Mouse (Mus musculus) forebrain, embryonic 11.5 days (tissue): ENCODE measurements at regions not wholly inside any gene's neighbourhood (a gene's known extent, or its start where the extent isn't known, plus 50 kb on each side); places are given as distances from the start of the nearest gene placed in this dataset.

Experiments used
- ATAC-seq: fragments of 200-750 bp; cut with Nextera tagmentation; replicated peaks from 2 replicates; pipeline ENCODE4 v1.8.0; 2017; ENCODE audit warnings: moderate TSS enrichment; ENCODE audit not compliant: low FRiP score
- DNase-seq: peaks from one replicate; pipeline ENCODE4 v3.0.0-alpha.2; 2017; ENCODE audit warnings: low spot score
- H3K27ac ChIP-seq: fragments of 300-500 bp; sonication (generic); 2 replicates; pipeline ENCODE4 v1.5.1; 2014; ENCODE audit warnings: low read depth, low read length
- H3K27me3 ChIP-seq: fragments of 300-500 bp; sonication (generic); 2 replicates; pipeline ENCODE4 v1.6.1; 2014; ENCODE audit warnings: mild to moderate bottlenecking, low read length, mixed read lengths; ENCODE audit not compliant: control insufficient read depth, insufficient read depth
- H3K36me3 ChIP-seq: fragments of 300-500 bp; sonication (generic); 2 replicates; pipeline ENCODE4 v1.6.1; 2014; ENCODE audit warnings: mild to moderate bottlenecking, low read length, moderate library complexity, mixed read lengths; ENCODE audit not compliant: control insufficient read depth, insufficient read depth
- H3K4me1 ChIP-seq: fragments of 300-500 bp; sonication (generic); replicated peaks from 2 replicates; pipeline ENCODE4 v1.6.1; 2014; ENCODE audit warnings: low read length, mixed read lengths; ENCODE audit not compliant: control insufficient read depth, insufficient read depth
- H3K4me2 ChIP-seq: fragments of 300-500 bp; sonication (generic); 2 replicates; pipeline ENCODE4 v1.6.1; 2014; ENCODE audit warnings: low read depth, mild to moderate bottlenecking, low read length, moderate library complexity, mixed read lengths; ENCODE audit not compliant: severe bottlenecking
- H3K4me3 ChIP-seq: fragments of 300-500 bp; sonication (generic); 2 replicates; pipeline ENCODE4 v1.5.1; 2014; ENCODE audit warnings: low read depth, low read length
- H3K9ac ChIP-seq: fragments of 300-500 bp; sonication (generic); 2 replicates; pipeline ENCODE4 v1.6.1; 2014; ENCODE audit warnings: low read length
- H3K9me3 ChIP-seq: fragments of 300-500 bp; sonication (generic); 2 replicates; pipeline ENCODE4 v1.6.1; 2016; ENCODE audit warnings: low read length, mixed read lengths; ENCODE audit not compliant: control insufficient read depth
- WGBS: fragments of 180-500 bp; shearing (Covaris S2); extraction: QIAGEN DNeasy Blood & Tissue Kit; methylation state at CpG from one replicate; pipeline ENCODE4 v1.1.7; 2014; 5-methylcytosine and 5-hydroxymethylcytosine counted together

GRCm38 (mm10) chr7:67437216-67438006 lies 64.8 kb upstream of the Mef2a start:
- no peak overlapping the region for H3K9ac ChIP-seq
- no peak overlapping the region for H3K27ac ChIP-seq
- H3K36me3 ChIP-seq, result no peaks in the 10 kb centered on the region
- DNase-seq (no peak), ATAC-seq (no peak)
- no peaks in the 10 kb centered on the region for H3K9me3 ChIP-seq
- H3K4me2 ChIP-seq, result no peak overlapping the region
- H3K4me3 ChIP-seq, result no peak overlapping the region
- H3K4me1 ChIP-seq, result no peaks in the 10 kb centered on the region
- WGBS, result 82% methylated on average over 8 of the region's 8 CpGs
- no peaks in the 10 kb centered on the region for H3K27me3 ChIP-seq

DNA sequence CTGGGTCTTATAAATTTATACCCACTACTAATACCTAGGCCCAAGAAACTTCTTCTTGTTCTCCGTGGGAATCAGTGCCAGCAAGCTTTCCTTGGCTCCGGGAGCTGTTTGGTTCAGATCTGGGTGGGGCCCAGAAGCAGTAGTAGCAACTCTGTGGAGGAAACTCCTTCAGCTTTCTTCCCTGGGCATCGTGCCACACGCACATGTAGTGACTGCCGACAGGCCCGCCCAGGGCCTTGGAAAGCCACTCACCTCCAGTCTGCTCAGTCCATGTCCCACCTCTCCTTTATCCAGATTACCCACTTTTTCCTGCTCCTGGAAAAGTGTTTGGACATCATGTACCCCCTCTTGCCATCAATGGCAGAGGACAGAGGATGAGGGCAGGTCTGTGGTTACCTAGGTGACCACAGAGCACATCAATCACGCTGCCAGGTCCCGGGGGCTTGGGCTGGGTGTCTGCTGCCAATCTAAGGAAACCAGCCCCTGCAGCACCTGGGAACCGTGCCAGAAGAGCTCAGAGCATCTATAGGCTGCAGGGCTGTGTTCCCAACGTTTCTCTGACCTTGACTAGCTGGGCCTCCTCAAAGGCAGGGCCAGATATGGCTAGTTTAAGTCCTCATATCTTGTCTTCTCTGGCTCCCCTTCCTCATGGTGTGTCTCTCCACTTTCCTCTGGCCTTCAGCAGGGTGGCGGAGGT lies 63.1 kb upstream of the Mef2a start:
- no peak for DNase-seq
- Histone ChIP-seq H3K27ac (no peak overlapping the region), H3K36me3 (no peaks in the 10 kb centered on the region), H3K9ac (no peak overlapping the region), H3K4me3 (no peak overlapping the region), H3K27me3 (no peaks in the 10 kb centered on the region), H3K4me2 (no peak overlapping the region), H3K4me1 (no peaks in the 10 kb centered on the region), H3K9me3 (no peaks in the 10 kb centered on the region)
- no peak for ATAC-seq
- WGBS, result 86% methylated on average over 11 of the region's 11 CpGs

DNA sequence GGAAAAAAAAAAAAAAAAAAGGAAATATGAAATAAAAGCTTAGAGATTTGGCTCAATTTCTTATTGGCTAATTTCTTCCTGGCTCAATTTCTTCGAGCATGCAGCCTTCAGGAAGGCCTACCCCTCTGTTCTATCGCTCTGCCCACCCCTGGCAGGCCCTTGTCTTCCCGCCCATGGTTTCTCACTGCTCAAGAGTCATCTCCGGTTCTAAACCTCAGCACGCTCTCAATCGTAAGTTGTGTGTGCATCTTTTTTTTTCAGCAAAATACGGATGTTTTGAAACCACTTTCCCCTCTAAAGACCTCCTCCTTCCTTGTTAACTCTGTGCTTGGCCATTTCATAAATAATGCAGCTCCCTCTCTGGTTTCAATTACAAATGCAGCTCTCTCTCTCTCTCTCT lies 58.3 kb upstream of the Mef2a start:
- DNase-seq (no peak), ATAC-seq (no peak)
- Histone ChIP-seq H3K4me3 (no peak overlapping the region), H3K4me1 (no peaks in the 10 kb centered on the region), H3K4me2 (no peak overlapping the region), H3K9ac (no peak overlapping the region), H3K27ac (no peak overlapping the region), H3K36me3 (no peaks in the 10 kb centered on the region), H3K9me3 (no peaks in the 10 kb centered on the region), H3K27me3 (no peaks in the 10 kb centered on the region)
- WGBS, result 82% methylated on average over 7 of the region's 7 CpGs

DNA sequence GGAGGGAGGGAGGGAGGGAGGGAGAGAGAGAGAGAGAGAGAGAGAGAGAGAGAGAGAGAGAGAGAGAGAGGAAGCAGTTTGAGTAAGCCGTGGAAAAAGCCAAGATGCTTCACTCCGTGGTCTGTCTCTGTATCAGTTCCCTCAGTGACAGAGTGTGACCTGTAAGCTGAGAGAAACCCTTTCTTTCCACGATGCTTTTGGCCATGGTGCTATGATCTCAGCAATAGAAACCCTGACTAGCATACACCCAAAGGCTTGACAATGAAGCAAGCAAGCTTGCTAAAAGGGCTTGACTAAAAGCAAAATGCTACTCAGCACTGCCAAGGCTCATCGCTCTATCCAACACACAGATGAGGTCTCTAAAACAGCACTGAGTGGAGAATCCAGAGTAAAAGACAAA lies 57.4 kb upstream of the Mef2a start:
- H3K4me2 ChIP-seq, result no peak overlapping the region
- H3K4me3 ChIP-seq, result no peak overlapping the region
- WGBS, result 93% methylated on average over 4 of the region's 4 CpGs
- DNase-seq (no peak), ATAC-seq (no peak)
- H3K9me3 ChIP-seq, result no peaks in the 10 kb centered on the region
- H3K9ac ChIP-seq, result no peak overlapping the region
- H3K36me3 ChIP-seq, result no peaks in the 10 kb centered on the region
- H3K4me1 ChIP-seq, result no peaks in the 10 kb centered on the region
- H3K27ac ChIP-seq, result no peak overlapping the region
- H3K27me3 ChIP-seq, result no peaks in the 10 kb centered on the region

- no peak overlapping the region for H3K27ac ChIP-seq
- no peak overlapping the region for H3K9ac ChIP-seq
- H3K4me2 ChIP-seq, result no peak overlapping the region
- H3K9me3 ChIP-seq, result no peaks in the 10 kb centered on the region
- H3K27me3 ChIP-seq, result no peaks in the 10 kb centered on the region
- no peak overlapping the region for H3K4me3 ChIP-seq
- 93% methylated on average over 28 of the region's 28 CpGs for WGBS
- DNase-seq (no peak), ATAC-seq (no peak)
- H3K4me1 ChIP-seq, result no peaks in the 10 kb centered on the region
- H3K36me3 ChIP-seq, result no peaks in the 10 kb centered on the region
Measured at GRCm38 (mm10) chr7:67429008-67429873, 56.6 kb upstream of the Mef2a start.

- Histone ChIP-seq H3K36me3 (no peaks in the 10 kb centered on the region), H3K27ac (no peak overlapping the region), H3K9ac (no peak overlapping the region), H3K4me2 (no peak overlapping the region), H3K9me3 (no peaks in the 10 kb centered on the region), H3K4me1 (no peaks in the 10 kb centered on the region), H3K4me3 (no peak overlapping the region), H3K27me3 (no peaks in the 10 kb centered on the region)
- DNase-seq (no peak), ATAC-seq (no peak)
- WGBS, result 94% methylated on average over 3 of the region's 3 CpGs
Measured at GRCm38 (mm10) chr7:67428388-67428787, 55.7 kb upstream of the Mef2a start.

GRCm38 (mm10) chr7:67426076-67426475 lies 53.4 kb upstream of the Mef2a start:
- Histone ChIP-seq H3K36me3 (no peaks in the 10 kb centered on the region), H3K27ac (no peak overlapping the region), H3K9me3 (no peaks in the 10 kb centered on the region), H3K4me1 (no peaks in the 10 kb centered on the region), H3K9ac (no peak overlapping the region), H3K4me2 (no peak overlapping the region), H3K4me3 (no peak overlapping the region), H3K27me3 (no peaks in the 10 kb centered on the region)
- DNase-seq, result no peak
- no peak for ATAC-seq

DNA sequence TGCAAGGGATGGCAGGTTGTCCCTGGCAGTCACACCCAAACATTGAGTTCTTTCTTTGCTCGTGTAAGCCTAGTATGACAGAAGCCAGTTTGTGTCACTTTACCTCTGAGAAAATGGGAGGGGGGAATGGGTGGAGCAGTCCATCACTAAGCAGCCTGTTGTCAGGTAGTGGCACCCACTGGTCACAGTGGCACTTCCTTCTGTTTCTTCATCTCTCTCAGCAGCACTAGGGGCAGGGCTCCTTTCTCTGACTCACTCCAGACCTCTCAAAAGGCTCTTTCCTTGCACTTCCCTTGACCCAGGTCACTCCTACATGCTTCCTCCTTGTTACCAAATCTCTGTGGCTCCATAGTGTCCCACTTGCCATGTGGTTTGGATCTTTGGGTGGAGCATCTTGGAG lies 52.9 kb upstream of the Mef2a start:
- H3K36me3 ChIP-seq, result no peaks in the 10 kb centered on the region
- no peak for DNase-seq
- no peaks in the 10 kb centered on the region for H3K27me3 ChIP-seq
- no peak overlapping the region for H3K4me2 ChIP-seq
- H3K4me1 ChIP-seq, result no peaks in the 10 kb centered on the region
- no peak overlapping the region for H3K9ac ChIP-seq
- H3K27ac ChIP-seq, result no peak overlapping the region
- WGBS, result 78% methylated on average over 1 of the region's 1 CpGs
- H3K9me3 ChIP-seq, result no peaks in the 10 kb centered on the region
- no peak for ATAC-seq
- no peak overlapping the region for H3K4me3 ChIP-seq
